Mouse (Mus musculus): ENCODE measurements around the gene Pafah1b3. TPM values are rescaled to one million over a fixed set of nuclear protein-coding genes. Genes with fewer than 3 reads are reported as not detected.
"Not testable (repeated sequence)": the region's sequence is repeated elsewhere in the genome, so short reads cannot be mapped to it uniquely, and the experiment has no call there.

Pafah1b3 gene
- total and polyA plus RNA-seq, 3 experiments = 41.3 to 79.2 (median 76.9) TPM

DNA sequence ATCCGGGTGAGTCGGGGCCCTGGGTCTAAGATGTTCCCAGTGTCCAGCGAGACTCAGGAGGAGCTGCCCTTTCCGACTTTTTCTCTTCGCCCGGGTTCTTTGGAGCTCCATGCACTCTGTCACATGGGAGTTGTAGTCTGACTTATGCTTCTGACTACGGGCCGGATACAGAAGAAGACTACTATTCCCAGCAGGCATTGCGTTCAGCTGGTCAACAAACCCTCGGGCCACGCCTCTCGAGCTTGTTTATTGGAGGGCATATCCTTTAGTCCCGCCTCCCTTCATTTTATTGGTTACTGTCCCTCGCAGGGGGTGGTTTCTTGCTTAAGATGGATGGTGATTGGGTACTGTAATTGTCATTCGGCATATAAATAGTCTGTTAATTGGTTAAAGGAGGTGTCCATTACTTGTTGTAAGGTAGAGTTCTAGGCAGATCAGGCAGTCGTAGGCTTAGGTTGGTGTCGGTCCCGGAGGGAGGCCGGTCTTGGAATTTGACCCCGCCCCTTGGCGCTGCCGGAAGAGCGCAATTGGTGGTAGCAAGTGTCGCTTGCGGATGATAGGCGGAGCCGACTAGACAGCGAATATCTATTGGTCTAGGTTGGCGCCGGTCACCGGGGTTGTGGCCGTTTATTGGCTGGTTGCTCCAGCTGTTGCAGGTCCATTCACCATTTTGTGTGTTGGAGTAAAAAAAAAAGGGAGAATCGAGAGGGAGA is 29.9 kb downstream of the Pafah1b3 start:
- ATAC-seq (ENCODE audit: extremely low read depth, insufficient number of reproducible peaks, low FRiP score, poor library complexity, severe bottlenecking) (peak; percentile 79), DNase-seq (ENCODE audit: low spot score) (peak; percentile 95)
- Histone ChIP-seq H3K4me3 (ENCODE audit: low read depth, low read length) (peak overlapping the region; percentile 85), H3K4me1 (ENCODE audit: insufficient read depth, low read depth, low read length) (peaks cover 63% of the 10 kb centered on the region), H3K9me3 (replicated peaks) (no peaks in the 10 kb centered on the region), H3K36me3 (replicated peaks) (peaks cover 34% of the 10 kb centered on the region), H3K27me3 (ENCODE audit: insufficient read depth, low read length) (no peaks in the 10 kb centered on the region)
- TF ChIP-seq CTCF (IDR thresholded peaks at IDR 0.05; ENCODE audit: low read depth, low read length) = no peak
- TF ChIP-seq POLR2AphosphoS5 (IDR thresholded peaks at IDR 0.05; ENCODE audit: insufficient replicate concordance, low read depth, low read length) = no peak
- TF ChIP-seq TAL1 (conservative IDR thresholded peaks at IDR 0.05; ENCODE audit: low read depth, low read length) = no peak
- no peak for TF ChIP-seq GATA2 (IDR thresholded peaks at IDR 0.05; ENCODE audit: borderline replicate concordance, low read depth, low read length)
- no peak for TF ChIP-seq GATA1 (IDR thresholded peaks at IDR 0.05; ENCODE audit: borderline replicate concordance, low read length)

DNA sequence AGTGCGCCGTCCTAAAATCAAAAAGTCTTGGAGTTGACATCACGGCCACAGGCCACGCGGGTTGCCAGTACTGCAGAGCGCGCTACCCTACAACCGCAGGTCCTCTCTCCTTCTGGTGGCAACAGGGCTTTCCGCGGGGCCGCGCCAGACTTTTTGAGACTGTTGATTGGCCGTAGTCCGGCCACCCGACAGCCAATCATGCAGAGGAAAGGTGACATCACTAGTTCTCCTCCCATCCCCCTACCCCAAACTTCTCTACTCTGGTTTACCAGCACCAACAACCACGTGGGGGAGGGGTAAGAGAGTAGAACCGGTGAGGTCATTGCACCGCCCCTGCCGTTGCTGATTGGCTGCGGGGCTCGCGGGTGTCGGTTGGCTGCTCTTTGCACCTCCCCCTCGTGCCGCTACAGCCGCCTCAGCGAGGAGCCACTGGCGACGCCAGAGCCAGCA is 30.5 kb downstream of the Pafah1b3 start, which contains the start of gene Cic:
Gene Cic (plus strand): TSS at position 404 of the 450 bp plus-strand sequence.
- TF ChIP-seq GATA1 (IDR thresholded peaks at IDR 0.05; ENCODE audit: borderline replicate concordance, low read length) (no peak), GATA2 (IDR thresholded peaks at IDR 0.05; ENCODE audit: borderline replicate concordance, low read depth, low read length) (no peak), CTCF (IDR thresholded peaks at IDR 0.05; ENCODE audit: low read depth, low read length) (no peak), POLR2AphosphoS5 (IDR thresholded peaks at IDR 0.05; ENCODE audit: insufficient replicate concordance, low read depth, low read length) (no peak), TAL1 (conservative IDR thresholded peaks at IDR 0.05; ENCODE audit: low read depth, low read length) (no peak)
- ATAC-seq (ENCODE audit: extremely low read depth, insufficient number of reproducible peaks, low FRiP score, poor library complexity, severe bottlenecking) = peak; percentile 73
- Histone ChIP-seq H3K27me3 (ENCODE audit: insufficient read depth, low read length) (no peaks in the 10 kb centered on the region), H3K4me1 (ENCODE audit: insufficient read depth, low read depth, low read length) (peaks cover 57% of the 10 kb centered on the region), H3K4me3 (ENCODE audit: low read depth, low read length) (peak within 1 kb of the TSS; percentile 85), H3K9me3 (replicated peaks) (no peaks in the 10 kb centered on the region), H3K36me3 (replicated peaks) (peaks cover 28% of the 10 kb centered on the region)
- peak; percentile 94 for DNase-seq (ENCODE audit: low spot score)

DNA sequence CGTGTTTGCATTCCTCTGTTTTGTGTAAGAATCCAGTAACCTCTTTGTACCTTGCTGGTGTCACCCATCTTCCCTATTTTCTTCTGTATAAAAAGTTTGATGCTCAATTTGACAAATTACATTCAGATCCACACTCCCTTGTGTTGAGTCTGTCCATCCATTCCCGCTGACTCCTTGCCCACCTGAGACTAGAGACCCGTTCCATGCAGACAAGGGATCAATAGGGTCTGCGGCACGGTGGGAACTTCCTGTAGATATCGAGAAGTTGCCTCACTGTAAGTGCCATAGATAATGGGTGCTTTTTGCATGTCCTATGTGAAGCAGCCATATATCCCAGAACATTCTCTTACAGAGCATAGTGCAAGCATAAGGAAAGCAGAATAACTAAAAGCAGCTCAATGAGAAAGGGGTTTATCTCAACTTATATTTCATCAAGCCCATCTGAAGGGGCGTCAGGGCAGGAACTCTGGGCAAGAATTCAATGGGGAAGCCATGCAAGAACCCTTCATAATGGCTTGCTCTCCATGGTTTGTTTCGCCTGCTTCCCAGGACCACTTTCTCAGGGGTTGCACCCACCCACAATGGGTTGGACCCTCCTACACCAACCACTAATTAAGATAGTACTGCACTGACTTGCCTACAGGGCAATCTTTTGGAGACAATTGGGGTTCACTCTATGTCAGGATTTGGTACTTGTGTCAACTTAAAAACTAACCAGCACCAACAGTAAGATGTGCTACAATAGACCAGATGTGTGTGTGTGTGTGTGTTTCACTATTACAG is 31.4 kb downstream of the Pafah1b3 start:
- peaks cover 47% of the 10 kb centered on the region for H3K4me1 ChIP-seq (ENCODE audit: insufficient read depth, low read depth, low read length)
- no peak for DNase-seq (ENCODE audit: low spot score)
- peaks cover 18% of the 10 kb centered on the region for H3K36me3 ChIP-seq (replicated peaks)
- H3K9me3 ChIP-seq (replicated peaks) = no peaks in the 10 kb centered on the region
- ATAC-seq (ENCODE audit: extremely low read depth, insufficient number of reproducible peaks, low FRiP score, poor library complexity, severe bottlenecking) = no peak
- H3K4me3 ChIP-seq (ENCODE audit: low read depth, low read length) = peak overlapping the region; percentile 85; the same call in 1 of the 2 replicates
- no peaks in the 10 kb centered on the region for H3K27me3 ChIP-seq (ENCODE audit: insufficient read depth, low read length)
- no peak for TF ChIP-seq CTCF (IDR thresholded peaks at IDR 0.05; ENCODE audit: low read depth, low read length)
- TF ChIP-seq GATA2 (IDR thresholded peaks at IDR 0.05; ENCODE audit: borderline replicate concordance, low read depth, low read length) = no peak
- TF ChIP-seq POLR2AphosphoS5 (IDR thresholded peaks at IDR 0.05; ENCODE audit: insufficient replicate concordance, low read depth, low read length) = no peak
- no peak for TF ChIP-seq GATA1 (IDR thresholded peaks at IDR 0.05; ENCODE audit: borderline replicate concordance, low read length)
- TF ChIP-seq TAL1 (conservative IDR thresholded peaks at IDR 0.05; ENCODE audit: low read depth, low read length) = no peak

DNA sequence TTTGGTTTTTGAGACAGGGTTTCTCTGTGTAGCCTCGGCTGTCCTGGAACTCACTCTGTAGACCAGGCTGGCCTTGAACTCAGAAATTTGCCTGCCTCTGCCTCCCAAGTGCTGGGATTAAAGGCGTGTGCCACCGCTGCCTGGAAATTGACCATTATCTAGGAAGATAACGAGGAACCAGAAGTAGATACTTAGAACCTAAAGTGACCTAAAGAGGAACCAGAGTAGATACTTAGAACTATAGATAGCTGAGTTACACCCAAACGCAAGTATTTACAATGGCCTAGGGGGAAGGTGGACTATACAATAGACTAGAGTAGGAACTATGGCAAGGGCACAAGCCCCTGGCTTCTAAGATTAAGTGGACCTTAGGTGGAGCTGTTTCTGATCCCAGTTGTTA is 32.0 kb downstream of the Pafah1b3 start:
- not testable (repeated sequence) for H3K4me3 ChIP-seq (ENCODE audit: low read depth, low read length); DNase-seq (ENCODE audit: low spot score); H3K9me3 ChIP-seq (replicated peaks); H3K27me3 ChIP-seq (ENCODE audit: insufficient read depth, low read length); ATAC-seq (ENCODE audit: extremely low read depth, insufficient number of reproducible peaks, low FRiP score, poor library complexity, severe bottlenecking)
- peaks cover 41% of the 10 kb centered on the region for H3K4me1 ChIP-seq (ENCODE audit: insufficient read depth, low read depth, low read length)
- peaks cover 12% of the 10 kb centered on the region for H3K36me3 ChIP-seq (replicated peaks)

DNA sequence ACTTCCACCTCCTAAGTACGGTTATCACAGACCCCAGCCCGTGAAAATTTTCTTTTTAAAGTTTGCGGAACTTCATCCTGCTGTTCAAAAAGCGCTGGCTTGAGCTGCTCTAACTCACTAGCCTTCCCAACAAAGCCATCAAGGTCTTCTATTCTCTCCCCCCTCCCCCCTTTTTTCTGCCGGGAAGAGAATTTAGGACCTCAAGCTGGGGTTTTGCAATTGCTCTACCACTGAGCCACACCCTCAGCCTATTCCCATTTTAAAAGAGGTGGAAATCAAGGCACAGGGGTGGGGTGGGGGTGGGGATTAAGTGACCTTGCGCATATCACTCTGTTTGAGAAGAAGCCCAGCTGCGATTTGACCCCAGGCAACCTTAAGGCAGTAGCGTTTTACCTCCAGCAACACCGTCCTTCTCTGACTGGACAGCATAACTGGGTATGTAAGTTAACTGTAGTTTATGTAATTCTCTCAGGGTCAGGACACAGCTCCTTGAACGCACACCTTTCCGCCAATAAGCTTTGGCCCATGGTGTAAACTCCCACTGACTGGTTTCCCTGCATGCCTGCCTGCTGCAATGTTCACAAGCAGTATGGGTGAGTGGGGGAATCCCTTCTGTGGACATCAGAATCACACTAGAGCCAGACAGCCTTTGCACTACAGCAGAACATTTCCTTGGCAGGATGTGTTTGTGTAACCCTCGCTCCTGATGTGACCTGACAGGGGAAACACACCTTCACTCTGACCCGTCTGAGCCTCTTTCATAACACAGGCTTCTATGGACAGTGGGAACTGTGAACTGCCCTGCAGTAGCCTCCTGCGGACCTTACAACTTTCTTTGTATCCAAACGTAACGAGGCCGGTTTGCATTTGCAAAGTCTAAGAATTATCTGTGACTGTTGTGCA is 33.6 kb downstream of the Pafah1b3 start:
- Histone ChIP-seq H3K27me3 (ENCODE audit: insufficient read depth, low read length) (no peaks in the 10 kb centered on the region), H3K4me1 (ENCODE audit: insufficient read depth, low read depth, low read length) (peaks cover 26% of the 10 kb centered on the region), H3K4me3 (ENCODE audit: low read depth, low read length) (no peak overlapping the region), H3K36me3 (replicated peaks) (no peaks in the 10 kb centered on the region), H3K9me3 (replicated peaks) (no peaks in the 10 kb centered on the region)
- TF ChIP-seq GATA1 (IDR thresholded peaks at IDR 0.05; ENCODE audit: borderline replicate concordance, low read length) (no peak), TAL1 (conservative IDR thresholded peaks at IDR 0.05; ENCODE audit: low read depth, low read length) (no peak), CTCF (IDR thresholded peaks at IDR 0.05; ENCODE audit: low read depth, low read length) (no peak), POLR2AphosphoS5 (IDR thresholded peaks at IDR 0.05; ENCODE audit: insufficient replicate concordance, low read depth, low read length) (no peak), GATA2 (IDR thresholded peaks at IDR 0.05; ENCODE audit: borderline replicate concordance, low read depth, low read length) (no peak)
- ATAC-seq (ENCODE audit: extremely low read depth, insufficient number of reproducible peaks, low FRiP score, poor library complexity, severe bottlenecking) = no peak
- DNase-seq (ENCODE audit: low spot score) = no peak

All from G1E (cell line).